10 mouse cellular contexts compared by ENCODE assay signal in the genomic region with DNA sequence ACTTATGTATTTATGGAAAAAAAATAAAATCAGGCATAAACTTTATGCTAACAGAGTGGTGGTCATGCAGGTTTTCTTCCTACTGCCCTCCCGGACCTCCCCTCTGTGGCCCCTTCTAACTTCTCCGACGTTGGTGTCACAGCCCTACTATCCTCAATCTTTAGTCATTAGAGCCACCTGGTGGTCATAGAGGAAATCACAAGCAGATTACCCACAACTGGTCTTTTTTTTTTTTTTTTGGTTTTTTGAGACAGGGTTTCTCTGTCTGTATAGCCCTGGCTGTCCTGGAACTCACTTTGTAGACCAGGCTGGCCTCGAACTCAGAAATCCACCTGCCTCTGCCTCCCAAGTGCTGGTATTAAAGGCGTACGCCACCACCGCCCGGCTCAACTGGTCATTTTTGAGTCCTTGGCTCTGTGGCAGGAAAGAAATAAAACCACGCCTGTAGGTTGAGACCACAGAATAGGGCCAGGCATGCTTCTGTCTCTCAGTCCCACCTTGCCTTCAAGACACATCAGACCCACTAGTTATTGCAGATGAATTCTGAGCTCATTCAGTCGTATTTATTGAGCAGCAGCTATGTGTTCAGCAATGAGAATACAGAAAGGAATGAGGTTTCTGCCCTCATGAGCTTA. TPM values are rescaled to one million over a fixed set of nuclear protein-coding genes. Genes with fewer than 3 reads are reported as not detected.
DNase-seq lines count a peak whose midpoint lies in the region; ATAC-seq and TF ChIP-seq lines count a peak whose summit lies in the region.
"Had no signal": no experiment of that assay in that cellular context is flagged by ENCODE, and none has a peak within 500 bp of the region (broad histone marks: within the 10 kb centered on the region; RNA-seq: fewer than 3 reads in every experiment).

No protein-coding gene starts in this region.

- H3K9ac ChIP-seq in CH12.LX (ENCODE audit: insufficient read depth, low read depth) = no peak overlapping the region
- H3K9ac ChIP-seq: heart, embryonic 15.5 days had no signal

- no peak overlapping the region for H3K27ac ChIP-seq in CH12.LX (ENCODE audit: insufficient read depth, low read depth)
- H3K27ac ChIP-seq: heart, embryonic 15.5 days had no signal

- H3K4me3 ChIP-seq in CH12.LX (replicated peaks in 1 of 3; ENCODE audit: low read depth in 2 of 3, low read length in 2 of 3, poor library complexity in 1 of 3) = no peak overlapping the region
- H3K4me3 ChIP-seq: heart, embryonic 15.5 days had no signal

- no peak overlapping the region for H3K4me2 ChIP-seq in CH12.LX (ENCODE audit: insufficient read depth, low read depth, poor library complexity, severe bottlenecking)
- H3K4me2 ChIP-seq: heart, embryonic 15.5 days had no signal

- no peak for TF ChIP-seq POLR2A in CH12.LX (IDR thresholded peaks at IDR 0.05; ENCODE audit: low read depth, low read length)

- in situ Hi-C loops in CH12.LX (cut with MboI; ENCODE audit: low pct_ligation_motif_present, low pct_unique_long_range_greater_than_20kb, low sequenced_read_pairs) = no loop called here

- dilution Hi-C loops in CH12.LX (cut with MboI; ENCODE audit: extremely low pct_ligation_motif_present, extremely low pct_unique_long_range_greater_than_20kb, low sequenced_read_pairs) = no loop called here

- H3K9me3 ChIP-seq in CH12.LX (replicated peaks; ENCODE audit: low read length) = no peaks in the 10 kb centered on the region
- H3K9me3 ChIP-seq: heart, embryonic 15.5 days had no signal

- TF ChIP-seq EP300 in CH12.LX (IDR thresholded peaks at IDR 0.05; ENCODE audit: low read length) = no peak

- peaks cover 9% of the 10 kb centered on the region for H3K79me2 ChIP-seq in CH12.LX (replicated peaks; ENCODE audit: control insufficient read depth, extremely low read depth, insufficient read depth, poor library complexity, severe bottlenecking)

- H3K4me1 ChIP-seq in CH12.LX (ENCODE audit: control insufficient read depth in 1 of 2, insufficient read depth in 2 of 2) = peaks cover 0 to 5% of the 10 kb centered on the region in 2 experiments; a peak in 2 of 4 replicates

- TF ChIP-seq CTCF in CH12.LX (conservative IDR thresholded peaks at IDR 0.05 in 1 of 2, IDR thresholded peaks at IDR 0.05 in 1 of 2; ENCODE audit: low read depth in 2 of 2, low read length in 2 of 2) = peak; percentile 54 to 95

- peaks cover 10 to 32% of the 10 kb centered on the region in 2 experiments for H3K36me3 ChIP-seq in CH12.LX (replicated peaks in 1 of 2; ENCODE audit: control insufficient read depth in 1 of 2, insufficient read depth in 1 of 2, low read length in 1 of 2)
- H3K36me3 ChIP-seq: heart, embryonic 15.5 days had no signal

- TF ChIP-seq RAD21 in CH12.LX (IDR thresholded peaks at IDR 0.05; ENCODE audit: low read depth, low read length) = peak; percentile 92

- peak; percentile 63 to 85 for DNase-seq in frontal cortex, postnatal 36 days (ENCODE audit: low spot score in 2 of 2)
- peak; percentile 85 for DNase-seq in CH12.LX (ENCODE audit: extremely low read depth)
- DNase-seq in cerebellum, adult 9-11 months = peak; percentile 64
- DNase-seq in kidney, postnatal 4 days = peak; percentile 69 to 73
- DNase-seq in lung, postnatal 10 days = peak; percentile 89
- DNase-seq in spleen, postnatal 10 days (ENCODE audit: low spot score in 2 of 2) = peak; percentile 69 to 80

- no peak for ATAC-seq in frontal cortex, adult (ENCODE audit: low TSS enrichment)
- peak; percentile 48; the same call in 1 of the 2 replicates for ATAC-seq in granulocyte monocyte progenitor cell, adult 5-6 weeks (replicated peaks; ENCODE audit: poor library complexity, severe bottlenecking)
- ATAC-seq: Patski had no signal

- no peaks in the 10 kb centered on the region for H3K27me3 ChIP-seq in CH12.LX (replicated peaks)
- H3K27me3 ChIP-seq: heart, embryonic 15.5 days; Patski had no signal

TF ChIP-seq in CH12.LX, 34 proteins besides CTCF, POLR2A, EP300 and RAD21:
- TF ChIP-seq TBP (conservative IDR thresholded peaks at IDR 0.05; ENCODE audit: low read depth, low read length) (no peak), SIN3A (IDR thresholded peaks at IDR 0.05; ENCODE audit: low read length) (peak; percentile 39; the same call in 1 of the 2 replicates), MYC (IDR thresholded peaks at IDR 0.05; ENCODE audit: low read depth, low read length) (no peak), MAZ (IDR thresholded peaks at IDR 0.05; ENCODE audit: low read depth, low read length) (peak; percentile 55; the same call in 1 of the 2 replicates), POLR2AphosphoS2 (IDR thresholded peaks at IDR 0.05; ENCODE audit: low read depth, low read length) (peak; percentile 72; the same call in 1 of the 2 replicates), ZC3H11A (IDR thresholded peaks at IDR 0.05; ENCODE audit: low read depth, low read length) (peak; percentile 87), CHD1 (IDR thresholded peaks at IDR 0.05; ENCODE audit: low read depth, low read length) (no peak), SMC3 (IDR thresholded peaks at IDR 0.05; ENCODE audit: low read depth, low read length) (peak; percentile 97), UBTF (IDR thresholded peaks at IDR 0.05; ENCODE audit: low read depth, low read length) (0 out of 2 replicates have a peak, but pooled peaks have one; percentile 55), ZNF384 (IDR thresholded peaks at IDR 0.05; ENCODE audit: low read depth, low read length) (peak; percentile 98), IRF4 (IDR thresholded peaks at IDR 0.05; ENCODE audit: low read depth, low read length) (peak; percentile 27; the same call in 1 of the 2 replicates), JUND (conservative IDR thresholded peaks at IDR 0.05; ENCODE audit: low read depth, low read length) (no peak), GABPA (IDR thresholded peaks at IDR 0.05; ENCODE audit: insufficient replicate concordance, low read depth, low read length) (no peak)
TF ChIP-seq in CH12.LX: peak in this region for 8.

RNA-seq across cellular contexts. Expression of gene Naa38, which starts 4.8 kb away (rescaled TPM):
- 193 and 208 TPM in 2 replicates for total RNA-seq in CH12.LX (2012; rRNA removed)
- 161 and 201 TPM in 2 replicates for total RNA-seq in CH12.LX (2014; rRNA removed)
- polyA plus RNA-seq in CH12.LX (2012; ENCODE audit: insufficient read length, low read depth) = 137 and 153 TPM in 2 replicates
- total RNA-seq in granulocyte monocyte progenitor cell, adult 5-6 weeks (2014; fragmentation: Nextera tagmentation) = 164 and 170 TPM in 2 replicates
- 112 and 181 TPM in 2 replicates for total RNA-seq in granulocyte monocyte progenitor cell, adult 5-6 weeks (2017)

RNA-seq across cellular contexts. Expression of gene Cyb5d1, which starts 4.9 kb away (rescaled TPM):
- 28.4 and 37.4 TPM in 2 replicates for total RNA-seq in CH12.LX (2012; rRNA removed)
- total RNA-seq in CH12.LX (2014; rRNA removed) = 27.3 and 29.3 TPM in 2 replicates
- polyA plus RNA-seq in CH12.LX (2012; ENCODE audit: insufficient read length, low read depth) = 29.5 and 33.2 TPM in 2 replicates
- total RNA-seq in granulocyte monocyte progenitor cell, adult 5-6 weeks (2014; fragmentation: Nextera tagmentation) = 22.8 and 25.2 TPM in 2 replicates
- 32.7 and 38.2 TPM in 2 replicates for total RNA-seq in granulocyte monocyte progenitor cell, adult 5-6 weeks (2017)

RNA-seq across cellular contexts. Expression of gene Tmem88, which starts 7.5 kb away (rescaled TPM):
- total RNA-seq in CH12.LX (2012; rRNA removed) (0.25 and 0.38 TPM in 2 replicates), CH12.LX (2014; rRNA removed) (not detected in 2 replicates)
- 0.16 and 0.22 TPM in 2 replicates for polyA plus RNA-seq in CH12.LX (2012; ENCODE audit: insufficient read length, low read depth)
- not detected in 2 replicates for total RNA-seq in granulocyte monocyte progenitor cell, adult 5-6 weeks (2014; fragmentation: Nextera tagmentation)
- total RNA-seq in granulocyte monocyte progenitor cell, adult 5-6 weeks (2017) = 0.56 TPM in 1 of 2 replicates, not detected in the other

RNA-seq across cellular contexts. Expression of gene Chd3, which starts 21.3 kb away (rescaled TPM):
- 66.4 and 69.6 TPM in 2 replicates for total RNA-seq in CH12.LX (2012; rRNA removed)
- 30.6 and 31.9 TPM in 2 replicates for total RNA-seq in CH12.LX (2014; rRNA removed)
- 87.1 and 92.0 TPM in 2 replicates for polyA plus RNA-seq in CH12.LX (2012; ENCODE audit: insufficient read length, low read depth)
- 37.0 and 59.8 TPM in 2 replicates for total RNA-seq in granulocyte monocyte progenitor cell, adult 5-6 weeks (2014; fragmentation: Nextera tagmentation)
- 26.9 and 37.7 TPM in 2 replicates for total RNA-seq in granulocyte monocyte progenitor cell, adult 5-6 weeks (2017)

RNA-seq across cellular contexts. Expression of gene Kdm6b, which starts 23.0 kb away (rescaled TPM):
- total RNA-seq in CH12.LX (2012; rRNA removed) = 2.9 and 5.7 TPM in 2 replicates
- total RNA-seq in CH12.LX (2014; rRNA removed) = 0.36 and 0.66 TPM in 2 replicates
- polyA plus RNA-seq in CH12.LX (2012; ENCODE audit: insufficient read length, low read depth) = 6.0 and 7.2 TPM in 2 replicates
- total RNA-seq in granulocyte monocyte progenitor cell, adult 5-6 weeks (2014; fragmentation: Nextera tagmentation) = 12.1 and 14.4 TPM in 2 replicates
- 0.99 and 2.8 TPM in 2 replicates for total RNA-seq in granulocyte monocyte progenitor cell, adult 5-6 weeks (2017)
